21 mouse cellular contexts compared by ENCODE assay signal in the genomic region with DNA sequence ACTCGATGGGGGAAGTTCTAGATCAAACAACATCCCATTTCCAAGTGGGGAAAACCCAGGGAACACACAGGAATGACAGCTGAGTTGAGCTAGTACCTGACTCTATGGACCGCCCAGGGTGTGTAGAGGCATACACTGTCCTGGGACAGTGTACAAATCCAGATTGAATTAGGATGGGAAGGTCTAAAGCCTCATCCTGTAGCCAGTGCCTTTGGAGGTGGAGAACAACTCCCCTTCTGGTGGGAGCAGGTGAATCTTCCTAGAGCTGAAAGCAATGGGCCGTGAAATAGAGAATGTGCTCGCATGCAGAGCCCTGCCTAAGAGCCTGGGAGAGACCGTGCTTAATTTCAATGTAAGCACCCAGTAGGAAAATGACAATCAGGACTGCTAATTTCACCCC.
DNase-seq lines count a peak whose midpoint lies in the region; ATAC-seq and TF ChIP-seq lines count a peak whose summit lies in the region.
"Had no signal": no experiment of that assay in that cellular context is flagged by ENCODE, and none has a peak within 500 bp of the region (broad histone marks: within the 10 kb centered on the region; RNA-seq: fewer than 3 reads in every experiment).

No protein-coding gene starts in this region.

- H3K9me3 ChIP-seq in hindbrain, embryonic 14.5 days (ENCODE audit: control insufficient read depth, low read length): no peaks in the 10 kb centered on the region
- H3K9me3 ChIP-seq in hindbrain, embryonic 13.5 days: no peaks in the 10 kb centered on the region
- no peaks in the 10 kb centered on the region for H3K9me3 ChIP-seq in kidney, postnatal 0 days (replicated peaks; ENCODE audit: low read length)
- no peaks in the 10 kb centered on the region for H3K9me3 ChIP-seq in kidney, embryonic 16.5 days (ENCODE audit: low read length)
- no peaks in the 10 kb centered on the region for H3K9me3 ChIP-seq in neural tube, embryonic 13.5 days
- H3K9me3 ChIP-seq: forebrain, embryonic 10.5 days; forebrain, embryonic 13.5 days; G1E; hindbrain, embryonic 10.5 days had no signal

- H3K4me3 ChIP-seq in hindbrain, embryonic 14.5 days (replicated peaks; ENCODE audit: low read length): no peak overlapping the region
- H3K4me3 ChIP-seq in hindbrain, embryonic 13.5 days: no peak overlapping the region
- no peak overlapping the region for H3K4me3 ChIP-seq in kidney, postnatal 0 days (replicated peaks; ENCODE audit: low read depth, low read length)
- H3K4me3 ChIP-seq in kidney, embryonic 16.5 days (ENCODE audit: low read length): no peak overlapping the region
- no peak overlapping the region for H3K4me3 ChIP-seq in neural tube, embryonic 13.5 days
- H3K4me3 ChIP-seq: forebrain, embryonic 10.5 days; forebrain, embryonic 13.5 days; hindbrain, embryonic 10.5 days had no signal

- H3K9ac ChIP-seq in hindbrain, embryonic 14.5 days: no peak overlapping the region
- H3K9ac ChIP-seq in hindbrain, embryonic 13.5 days: no peak overlapping the region
- H3K9ac ChIP-seq in kidney, postnatal 0 days (ENCODE audit: low read depth, low read length): no peak overlapping the region
- H3K9ac ChIP-seq in kidney, embryonic 16.5 days (replicated peaks; ENCODE audit: low read length): no peak overlapping the region
- H3K9ac ChIP-seq in neural tube, embryonic 13.5 days: no peak overlapping the region
- H3K9ac ChIP-seq: forebrain, embryonic 13.5 days had no signal

- WGBS in hindbrain, embryonic 14.5 days: 71% methylated on average over 5 of the region's 5 CpGs
- 63% methylated on average over 5 of the region's 5 CpGs for WGBS in hindbrain, embryonic 13.5 days
- 62% methylated on average over 5 of the region's 5 CpGs for WGBS in kidney, postnatal 0 days
- WGBS in kidney, embryonic 16.5 days: 59% methylated on average over 5 of the region's 5 CpGs
- WGBS in neural tube, embryonic 13.5 days: 64% methylated on average over 5 of the region's 5 CpGs

- ATAC-seq in hindbrain, embryonic 14.5 days (ENCODE audit: low FRiP score): no peak
- no peak for ATAC-seq in hindbrain, embryonic 13.5 days (ENCODE audit: low FRiP score)
- ATAC-seq in kidney, postnatal 0 days (replicated peaks; ENCODE audit: low FRiP score, low read depth): no peak
- no peak for ATAC-seq in kidney, embryonic 16.5 days (ENCODE audit: low FRiP score, low TSS enrichment)
- 0 out of 2 replicates have a peak, but pooled peaks have one; percentile 4 for ATAC-seq in neural tube, embryonic 13.5 days (ENCODE audit: low read depth)
- ATAC-seq: forebrain, embryonic 13.5 days; Patski had no signal

- no peak overlapping the region for H3K4me2 ChIP-seq in hindbrain, embryonic 14.5 days (replicated peaks)
- no peak overlapping the region for H3K4me2 ChIP-seq in hindbrain, embryonic 13.5 days
- no peak overlapping the region for H3K4me2 ChIP-seq in kidney, postnatal 0 days (ENCODE audit: low read length)
- H3K4me2 ChIP-seq in kidney, embryonic 16.5 days (replicated peaks; ENCODE audit: low read depth, low read length): no peak overlapping the region
- H3K4me2 ChIP-seq in neural tube, embryonic 13.5 days: no peak overlapping the region
- H3K4me2 ChIP-seq: forebrain, embryonic 13.5 days; heart, embryonic 11.5 days had no signal

- DNase-seq in hindbrain, embryonic 14.5 days (ENCODE audit: low spot score): no peak
- peak; percentile 14 for DNase-seq in kidney, postnatal 0 days (ENCODE audit: low spot score)
- no peak for DNase-seq in neural tube, embryonic 10.5 days (ENCODE audit: extremely low spot score, low spot score)
- DNase-seq in ovary, postnatal 36 days (ENCODE audit: low spot score): no peak
- DNase-seq: adrenal gland, postnatal 10 days; adrenal gland, postnatal 36 days; B cell, adult 2 months; cerebellum, adult 18-20 months; cerebellum, adult 9-10 months; gastrocnemius, postnatal 10 days; gastrocnemius, postnatal 36 days had no signal

- TF ChIP-seq CTCF in kidney, postnatal 0 days (IDR thresholded peaks at IDR 0.05; ENCODE audit: low read depth): no peak

- peak overlapping the region; percentile 26; the same call in 1 of the 2 replicates for H3K27ac ChIP-seq in hindbrain, embryonic 14.5 days
- no peak overlapping the region; the same call in 1 of the 2 replicates for H3K27ac ChIP-seq in hindbrain, embryonic 13.5 days
- H3K27ac ChIP-seq in kidney, postnatal 0 days: no peak overlapping the region
- H3K27ac ChIP-seq in kidney, embryonic 16.5 days (ENCODE audit: low read length): no peak overlapping the region
- H3K27ac ChIP-seq in neural tube, embryonic 13.5 days (replicated peaks): peak overlapping the region; percentile 56
- H3K27ac ChIP-seq: forebrain, embryonic 10.5 days; forebrain, embryonic 13.5 days; hindbrain, embryonic 10.5 days had no signal

- peaks cover 39% of the 10 kb centered on the region for H3K4me1 ChIP-seq in hindbrain, embryonic 14.5 days (replicated peaks; ENCODE audit: control insufficient read depth, insufficient read depth, low read length)
- peaks cover 45% of the 10 kb centered on the region for H3K4me1 ChIP-seq in hindbrain, embryonic 13.5 days (replicated peaks)
- H3K4me1 ChIP-seq in kidney, postnatal 0 days (replicated peaks; ENCODE audit: insufficient read depth, low read length): 0 out of 2 replicates have a peak, but pooled peaks cover 7% of the 10 kb centered on the region
- H3K4me1 ChIP-seq in kidney, embryonic 16.5 days (ENCODE audit: insufficient read depth, low read length): peaks cover 25% of the 10 kb centered on the region; the same call in 1 of the 2 replicates
- peaks cover 69% of the 10 kb centered on the region for H3K4me1 ChIP-seq in neural tube, embryonic 13.5 days (replicated peaks)

- H3K36me3 ChIP-seq in hindbrain, embryonic 14.5 days (replicated peaks; ENCODE audit: control insufficient read depth, insufficient read depth): no peaks in the 10 kb centered on the region
- no peaks in the 10 kb centered on the region for H3K36me3 ChIP-seq in hindbrain, embryonic 13.5 days
- H3K36me3 ChIP-seq in kidney, postnatal 0 days (ENCODE audit: insufficient read depth, low read length): no peaks in the 10 kb centered on the region
- H3K36me3 ChIP-seq in kidney, embryonic 16.5 days (ENCODE audit: insufficient read depth, low read length): no peaks in the 10 kb centered on the region
- H3K36me3 ChIP-seq in neural tube, embryonic 13.5 days: no peaks in the 10 kb centered on the region
- H3K36me3 ChIP-seq: forebrain, embryonic 10.5 days; G1E; hindbrain, embryonic 10.5 days had no signal

- no peaks in the 10 kb centered on the region for H3K27me3 ChIP-seq in hindbrain, embryonic 14.5 days (ENCODE audit: control insufficient read depth, insufficient read depth, low read length)
- H3K27me3 ChIP-seq in hindbrain, embryonic 13.5 days: no peaks in the 10 kb centered on the region; the same call in none of the 2 replicates
- no peaks in the 10 kb centered on the region for H3K27me3 ChIP-seq in kidney, postnatal 0 days (ENCODE audit: insufficient read depth, low read length)
- H3K27me3 ChIP-seq in kidney, embryonic 16.5 days (ENCODE audit: insufficient read depth, low read length): no peaks in the 10 kb centered on the region; the same call in 1 of the 2 replicates
- no peaks in the 10 kb centered on the region for H3K27me3 ChIP-seq in neural tube, embryonic 13.5 days
- H3K27me3 ChIP-seq: CH12.LX had no signal

Comparison
In these comparisons a context has a peak if more than half of its experiments do, and no peak if none do; other contexts are left out.
1. H3K27ac ChIP-seq: peak in hindbrain, embryonic 14.5 days (single experiment) and neural tube, embryonic 13.5 days (single experiment); none in hindbrain, embryonic 13.5 days (single experiment), kidney, postnatal 0 days (single experiment) and kidney, embryonic 16.5 days (single experiment).